In genomic region chr9:99646102-99646501, GRCm38 (mm10) we compare ENCODE assay signal across 26 mouse cellular contexts. TPM values are rescaled to one million over a fixed set of nuclear protein-coding genes. Genes with fewer than 3 reads are reported as not detected.
"Had no signal": no experiment of that assay in that cellular context is flagged by ENCODE, and none has a peak within 500 bp of the region (broad histone marks: within the 10 kb centered on the region; RNA-seq: fewer than 3 reads in every experiment).

No protein-coding gene starts in this region.

- ATAC-seq: intestine, postnatal 0 days; liver, postnatal 0 days had no signal

- H3K4me1 ChIP-seq: kidney, embryonic 15.5 days; limb, embryonic 12.5 days; limb, embryonic 15.5 days; neural tube, embryonic 12.5 days; neural tube, embryonic 15.5 days; stomach, embryonic 15.5 days had no signal

- H3K9ac ChIP-seq: kidney, embryonic 15.5 days; limb, embryonic 12.5 days; limb, embryonic 15.5 days; liver, embryonic 14.5 days; liver, postnatal 0 days; neural tube, embryonic 12.5 days; neural tube, embryonic 15.5 days; stomach, embryonic 15.5 days had no signal

- H3K27ac ChIP-seq: kidney, embryonic 15.5 days; limb, embryonic 12.5 days; limb, embryonic 15.5 days; liver, embryonic 14.5 days; neural tube, embryonic 12.5 days; neural tube, embryonic 15.5 days; stomach, embryonic 15.5 days had no signal

- H3K27me3 ChIP-seq: kidney, embryonic 15.5 days; limb, embryonic 12.5 days; limb, embryonic 15.5 days; neural tube, embryonic 12.5 days; neural tube, embryonic 15.5 days; stomach, embryonic 15.5 days had no signal

- H3K4me2 ChIP-seq: kidney, embryonic 15.5 days; limb, embryonic 12.5 days; limb, embryonic 15.5 days; liver, embryonic 11.5 days; midbrain, embryonic 11.5 days; neural tube, embryonic 12.5 days; neural tube, embryonic 15.5 days; stomach, embryonic 15.5 days had no signal

- H3K4me3 ChIP-seq: kidney, embryonic 15.5 days; limb, embryonic 12.5 days; limb, embryonic 15.5 days; neural tube, embryonic 12.5 days; neural tube, embryonic 15.5 days; stomach, embryonic 15.5 days had no signal

- DNase-seq: kidney, adult 8-10 months; kidney, postnatal 10 days; kidney, postnatal 36 days; layer of hippocampus, postnatal 36 days; left cerebral cortex, postnatal 4 days; liver, postnatal 0 days; midbrain, embryonic 14.5 days; retina, postnatal 1 day; right cerebral cortex, postnatal 25 days; spleen, adult 18-20 months; thymus, postnatal 25 days had no signal

- H3K9me3 ChIP-seq: kidney, embryonic 15.5 days; limb, embryonic 12.5 days; limb, embryonic 15.5 days; neural tube, embryonic 12.5 days; neural tube, embryonic 15.5 days; stomach, embryonic 15.5 days had no signal

RNA-seq across cellular contexts. Expression of gene Dzip1l, which starts 16.8 kb away (rescaled TPM):
- total RNA-seq: megakaryocyte progenitor cell, adult 5-6 weeks; megakaryocyte-erythroid progenitor cell, adult 5-6 weeks had no signal

RNA-seq across cellular contexts. Expression of gene A4gnt, which starts 33.8 kb away (rescaled TPM):
- total RNA-seq: layer of hippocampus, postnatal 10 days; left cerebral cortex, postnatal 14 days; left cerebral cortex, postnatal 4 days; megakaryocyte progenitor cell, adult 5-6 weeks; megakaryocyte-erythroid progenitor cell, adult 5-6 weeks; midbrain, postnatal 0 days had no signal
- polyA plus RNA-seq: limb, embryonic 12.5 days; liver, embryonic 11.5 days; liver, embryonic 14.5 days; liver, postnatal 0 days; midbrain, embryonic 11.5 days; midbrain, embryonic 14.5 days; midbrain, postnatal 0 days; neural tube, embryonic 12.5 days; neural tube, embryonic 15.5 days had no signal
